Mouse (Mus musculus) MEL (cell line): ENCODE measurements at regions not wholly inside any gene's neighbourhood (a gene's known extent, or its start where the extent isn't known, plus 50 kb on each side); places are given as distances from the start of the nearest gene placed in this dataset.

ENCODE experiments used
- DNase-seq: peaks from one replicate; pipeline ENCODE4 v3.0.0; 2011; ENCODE audit warnings: low read depth, low spot score
- H3K27ac ChIP-seq: 2 replicates; pipeline ENCODE4 v1.5.1; 2012; ENCODE audit warnings: low read depth, mild to moderate bottlenecking, control low read depth, low read length, moderate library complexity; ENCODE audit not compliant: control insufficient read depth
- H3K27me3 ChIP-seq, 2 experiments: fragments of 150-350 bp in 1 of 2; sonication (generic) in 1 of 2; 2 replicates each; pipeline ENCODE4 v1.6.1; 2012; ENCODE audit warnings: low read length in 2 of 2, mild to moderate bottlenecking in 2 of 2, improper control_type of control experiment in 1 of 2, moderate library complexity in 1 of 2; ENCODE audit not compliant: insufficient read depth in 2 of 2, control insufficient read depth in 1 of 2
- H3K36me3 ChIP-seq, 2 experiments: 2 replicates each; pipeline ENCODE4 v1.6.1; 2012 to 2014; ENCODE audit warnings: low read length in 2 of 2, improper control_type of control experiment in 1 of 2, inconsistent platforms in 1 of 2, mild to moderate bottlenecking in 1 of 2; ENCODE audit not compliant: insufficient read depth in 2 of 2, control insufficient read depth in 1 of 2
- H3K4me1 ChIP-seq, 2 experiments: fragments of 150-350 bp in 1 of 2; sonication (generic) in 1 of 2; 2 replicates each; pipeline ENCODE4 v1.6.1; 2012; ENCODE audit warnings: low read length in 2 of 2, improper control_type of control experiment in 1 of 2, mild to moderate bottlenecking in 1 of 2; ENCODE audit not compliant: insufficient read depth in 2 of 2, control insufficient read depth in 1 of 2
- H3K4me3 ChIP-seq, 2 experiments: fragments of 150-350 bp in 1 of 2; sonication (generic) in 1 of 2; 2 replicates each; pipeline ENCODE4 v1.5.1; 2012; ENCODE audit warnings: low read depth in 2 of 2, low read length in 2 of 2, mild to moderate bottlenecking in 2 of 2, moderate library complexity in 2 of 2, control low read depth in 1 of 2, improper control_type of control experiment in 1 of 2; ENCODE audit not compliant: control insufficient read depth in 1 of 2, insufficient read depth in 1 of 2
- H3K79me2 ChIP-seq: 2 replicates; pipeline ENCODE4 v1.6.1; 2012; ENCODE audit warnings: mild to moderate bottlenecking, low read length, moderate library complexity; ENCODE audit not compliant: control insufficient read depth, poor library complexity, insufficient read depth
- H3K9ac ChIP-seq: 2 replicates; pipeline ENCODE4 v1.6.1; 2012; ENCODE audit warnings: low read depth, mild to moderate bottlenecking, control low read depth, low read length, moderate library complexity; ENCODE audit not compliant: control insufficient read depth, poor library complexity, severe bottlenecking
- H3K9me3 ChIP-seq: fragments of 150-350 bp; sonication (generic); replicated peaks from 2 replicates; pipeline ENCODE4 v1.6.1; 2012; ENCODE audit warnings: mild to moderate bottlenecking, low read length, improper control_type of control experiment, moderate library complexity; ENCODE audit not compliant: insufficient read depth
- BHLHE40 ChIP-seq: IDR thresholded peaks from 2 replicates; pipeline ENCODE4 v1.6.1; 2012; ENCODE audit warnings: low read depth, mild to moderate bottlenecking, inconsistent platforms, low read length, improper control_type of control experiment, borderline replicate concordance
- CHD1 ChIP-seq: IDR thresholded peaks from 2 replicates; pipeline ENCODE4 v1.6.1; 2012; ENCODE audit warnings: low read depth, mild to moderate bottlenecking, inconsistent platforms, low read length, improper control_type of control experiment
- CHD2 ChIP-seq: IDR thresholded peaks from 2 replicates; pipeline ENCODE4 v1.6.1; 2011; ENCODE audit warnings: low read length, improper control_type of control experiment
- CTCF ChIP-seq, 3 experiments: IDR thresholded peaks in 2 of 3; conservative IDR thresholded peaks in 1 of 3; 2 replicates each; pipeline ENCODE4 v1.5.1; 2011 to 2012; ENCODE audit warnings: low read length in 3 of 3, low read depth in 2 of 3, mild to moderate bottlenecking in 2 of 3, improper control_type of control experiment in 1 of 3, inconsistent platforms in 1 of 3, mixed read lengths in 1 of 3, moderate library complexity in 1 of 3; ENCODE audit not compliant: control insufficient read depth in 1 of 3, insufficient read depth in 1 of 3, poor library complexity in 1 of 3, severe bottlenecking in 1 of 3
- E2F4 ChIP-seq: IDR thresholded peaks from 2 replicates; pipeline ENCODE4 v1.6.1; 2011; ENCODE audit warnings: low read depth, low read length, improper control_type of control experiment, borderline replicate concordance
- ELF1 ChIP-seq: IDR thresholded peaks from 2 replicates; pipeline ENCODE4 v1.6.1; 2014; ENCODE audit warnings: low read depth, mild to moderate bottlenecking, inconsistent platforms, low read length, improper control_type of control experiment, moderate library complexity
- EP300 ChIP-seq, 2 experiments: IDR thresholded peaks; 2 replicates each; pipeline ENCODE4 v1.6.1; 2011; ENCODE audit warnings: improper control_type of control experiment in 2 of 2, low read length in 2 of 2, low read depth in 1 of 2, mild to moderate bottlenecking in 1 of 2
- ETS1 ChIP-seq: IDR thresholded peaks from 2 replicates; pipeline ENCODE4 v1.6.1; 2012; ENCODE audit warnings: low read depth, mild to moderate bottlenecking, inconsistent platforms, low read length, improper control_type of control experiment, moderate library complexity
- GABPA ChIP-seq: IDR thresholded peaks from 2 replicates; pipeline ENCODE4 v1.6.1; 2012; ENCODE audit warnings: low read depth, mild to moderate bottlenecking, inconsistent platforms, low read length, improper control_type of control experiment, moderate library complexity
- GATA1 ChIP-seq: IDR thresholded peaks from 2 replicates; pipeline ENCODE4 v1.6.1; 2011; ENCODE audit warnings: low read depth, low read length, improper control_type of control experiment
- HCFC1 ChIP-seq: IDR thresholded peaks from 2 replicates; pipeline ENCODE4 v1.6.1; 2012; ENCODE audit warnings: low read depth, mild to moderate bottlenecking, inconsistent platforms, low read length, improper control_type of control experiment, moderate library complexity
- JUND ChIP-seq: IDR thresholded peaks from 2 replicates; pipeline ENCODE4 v1.6.1; 2011; ENCODE audit warnings: low read depth, mild to moderate bottlenecking, improper control_type of control experiment, low read length
- KAT2A ChIP-seq: conservative IDR thresholded peaks from 2 replicates; pipeline ENCODE4 v1.6.1; 2012; ENCODE audit warnings: low read depth, low read length, improper control_type of control experiment, inconsistent platforms
- MAFK ChIP-seq: IDR thresholded peaks from 2 replicates; pipeline ENCODE4 v1.6.1; 2011; ENCODE audit warnings: low read depth, mild to moderate bottlenecking, low read length, improper control_type of control experiment, borderline replicate concordance
- MXI1 ChIP-seq: IDR thresholded peaks from 2 replicates; pipeline ENCODE4 v1.6.1; 2011; ENCODE audit warnings: mild to moderate bottlenecking, low read depth, low read length, improper control_type of control experiment
- MYC ChIP-seq: IDR thresholded peaks from 2 replicates; pipeline ENCODE4 v1.6.1; 2011; ENCODE audit warnings: low read depth, mild to moderate bottlenecking, low read length, improper control_type of control experiment, moderate library complexity
- NRF1 ChIP-seq: IDR thresholded peaks from 2 replicates; pipeline ENCODE4 v1.6.1; 2014; ENCODE audit warnings: low read depth, mild to moderate bottlenecking, inconsistent platforms, low read length, improper control_type of control experiment, moderate library complexity; ENCODE audit not compliant: poor library complexity, insufficient read depth, severe bottlenecking
- POLR2A ChIP-seq, 2 experiments: IDR thresholded peaks; 2 replicates each; pipeline ENCODE4 v1.6.1; 2011 to 2012; ENCODE audit warnings: low read length in 2 of 2, mild to moderate bottlenecking in 2 of 2, control low read depth in 1 of 2, improper control_type of control experiment in 1 of 2, low read depth in 1 of 2, moderate library complexity in 1 of 2; ENCODE audit not compliant: control insufficient read depth in 1 of 2, insufficient read depth in 1 of 2, poor library complexity in 1 of 2
- POLR2AphosphoS2 ChIP-seq: IDR thresholded peaks from 2 replicates; pipeline ENCODE4 v1.6.1; 2011; ENCODE audit warnings: low read length, improper control_type of control experiment
- RAD21 ChIP-seq: IDR thresholded peaks from 2 replicates; pipeline ENCODE4 v1.6.1; 2011; ENCODE audit warnings: mild to moderate bottlenecking, low read depth, low read length, improper control_type of control experiment
- RCOR1 ChIP-seq: IDR thresholded peaks from 2 replicates; pipeline ENCODE4 v1.6.1; 2012; ENCODE audit warnings: low read depth, mild to moderate bottlenecking, inconsistent platforms, low read length, improper control_type of control experiment
- SIN3A ChIP-seq: IDR thresholded peaks from 2 replicates; pipeline ENCODE4 v1.6.1; 2012; ENCODE audit warnings: low read length, improper control_type of control experiment, inconsistent platforms
- SMC3 ChIP-seq: IDR thresholded peaks from 2 replicates; pipeline ENCODE4 v1.6.1; 2011; ENCODE audit warnings: low read depth, low read length, improper control_type of control experiment
- TAL1 ChIP-seq: IDR thresholded peaks from 2 replicates; pipeline ENCODE4 v1.6.1; 2012; ENCODE audit warnings: mild to moderate bottlenecking, inconsistent platforms, low read length, moderate library complexity, mixed read lengths
- TBP ChIP-seq: IDR thresholded peaks from 2 replicates; pipeline ENCODE4 v1.8.0; 2011; ENCODE audit warnings: low read depth, low read length, improper control_type of control experiment
- TCF12 ChIP-seq: IDR thresholded peaks from 2 replicates; pipeline ENCODE4 v1.6.1; 2014; ENCODE audit warnings: low read depth, mild to moderate bottlenecking, inconsistent platforms, low read length, improper control_type of control experiment, moderate library complexity
- UBTF ChIP-seq: IDR thresholded peaks from 2 replicates; pipeline ENCODE4 v1.6.1; 2012; ENCODE audit warnings: low read depth, mild to moderate bottlenecking, inconsistent platforms, low read length, improper control_type of control experiment, moderate library complexity, borderline replicate concordance; ENCODE audit not compliant: insufficient read depth
- USF1 ChIP-seq: IDR thresholded peaks from 2 replicates; pipeline ENCODE4 v1.6.1; 2014; ENCODE audit warnings: low read depth, mild to moderate bottlenecking, inconsistent platforms, low read length, improper control_type of control experiment, moderate library complexity
- ZC3H11A ChIP-seq: IDR thresholded peaks from 2 replicates; pipeline ENCODE4 v1.6.1; 2012; ENCODE audit warnings: low read depth, mild to moderate bottlenecking, inconsistent platforms, low read length, improper control_type of control experiment
- ZKSCAN1 ChIP-seq: IDR thresholded peaks from 2 replicates; pipeline ENCODE4 v1.6.1; 2012; ENCODE audit warnings: low read depth, mild to moderate bottlenecking, inconsistent platforms, low read length, improper control_type of control experiment, moderate library complexity
- ZMIZ1 ChIP-seq: IDR thresholded peaks from 2 replicates; pipeline ENCODE4 v1.6.1; 2012; ENCODE audit warnings: low read depth, mild to moderate bottlenecking, inconsistent platforms, low read length, improper control_type of control experiment, moderate library complexity

GRCm38 (mm10) chr13:89387416-89387815, 152.2 kb upstream of the Hapln1 start (continued):
- TF ChIP-seq ZMIZ1, result no peak
- no peak for TF ChIP-seq KAT2A
- no peak for TF ChIP-seq BHLHE40
- no peak for TF ChIP-seq CHD2
- TF ChIP-seq POLR2AphosphoS2, result no peak
- no peak for TF ChIP-seq USF1

GRCm38 (mm10) chr13:89389149-89389548, 150.4 kb upstream of the Hapln1 start:
- H3K79me2 ChIP-seq, result no peaks in the 10 kb centered on the region; the same call in 1 of the 2 replicates
- TF ChIP-seq RAD21 (no peak), ZC3H11A (no peak), TAL1 (peak; percentile 35; the same call in 1 of the 2 replicates), POLR2A (IDR thresholded peaks at IDR 0.05; ENCODE audit: control insufficient read depth in 1 of 2, insufficient read depth in 1 of 2, low read depth in 1 of 2, low read length in 2 of 2, poor library complexity in 1 of 2) (no peak), SIN3A (0 out of 2 replicates have a peak, but pooled peaks have one; percentile 23), KAT2A (no peak), JUND (no peak), SMC3 (0 out of 2 replicates have a peak, but pooled peaks have one; percentile 10), E2F4 (no peak), TBP (peak; percentile 21; the same call in 1 of the 2 replicates), GATA1 (peak; percentile 81), HCFC1 (peak; percentile 50), TCF12 (peak; percentile 36; the same call in 1 of the 2 replicates), EP300 (IDR thresholded peaks at IDR 0.05; ENCODE audit: low read depth in 1 of 2, low read length in 2 of 2) (peak; percentile 64 to 86), MXI1 (no peak), POLR2AphosphoS2 (no peak), NRF1 (no peak), ZKSCAN1 (no peak), RCOR1 (peak; percentile 82), CTCF (IDR thresholded peaks at IDR 0.05 in 2 of 3, conservative IDR thresholded peaks at IDR 0.05 in 1 of 3; ENCODE audit: control insufficient read depth in 1 of 3, insufficient read depth in 1 of 3, low read depth in 2 of 3, low read length in 3 of 3, poor library complexity in 1 of 3, severe bottlenecking in 1 of 3) (no peak), MAFK (no peak), ETS1 (peak; percentile 68), UBTF (no peak), MYC (peak; percentile 72; the same call in 1 of the 2 replicates), GABPA (no peak), CHD1 (no peak), ELF1 (no peak)
- no peaks in the 10 kb centered on the region for H3K27me3 ChIP-seq
- no peak overlapping the region for H3K9ac ChIP-seq
- peak overlapping the region; percentile 45 for H3K27ac ChIP-seq
- peaks cover 7 to 18% of the 10 kb centered on the region in 2 experiments for H3K4me1 ChIP-seq
- H3K4me3 ChIP-seq, result no peak overlapping the region
- no peaks in the 10 kb centered on the region for H3K9me3 ChIP-seq
- peak; percentile 87 for DNase-seq
- peaks cover 0 to 25% of the 10 kb centered on the region in 2 experiments; a peak in 2 of 4 replicates for H3K36me3 ChIP-seq
